In genomic region chr2:168600750-168601490, GRCm38 (mm10) we compare ENCODE assay signal across 8 mouse cellular contexts. TPM values are rescaled to one million over a fixed set of nuclear protein-coding genes. Genes with fewer than 3 reads are reported as not detected.
DNase-seq lines count a peak whose midpoint lies in the region; ATAC-seq and TF ChIP-seq lines count a peak whose summit lies in the region.

No protein-coding gene starts in this region.

- H3K27ac ChIP-seq in testis, adult 2 months (ENCODE audit: control insufficient read depth, insufficient read depth, low read depth, low read length), result no peak overlapping the region
- H3K27ac ChIP-seq in hindbrain, embryonic 11.5 days (ENCODE audit: low read depth, low read length), result no peak overlapping the region
- H3K27ac ChIP-seq in limb, embryonic 11.5 days (replicated peaks; ENCODE audit: low read depth, low read length), result peak overlapping the region; percentile 85

- TF ChIP-seq CTCF in testis, adult 2 months (IDR thresholded peaks at IDR 0.05; ENCODE audit: control insufficient read depth, insufficient read depth, insufficient replicate concordance, low read depth, low read length), result no peak

- H3K36me3 ChIP-seq in testis, adult 2 months (ENCODE audit: control insufficient read depth, insufficient read depth, low read length), result no peaks in the 10 kb centered on the region
- no peaks in the 10 kb centered on the region for H3K36me3 ChIP-seq in hindbrain, embryonic 11.5 days (ENCODE audit: control insufficient read depth, insufficient read depth, low read length)
- no peaks in the 10 kb centered on the region for H3K36me3 ChIP-seq in limb, embryonic 11.5 days (ENCODE audit: control insufficient read depth, insufficient read depth, low read length)

- no peak for TF ChIP-seq POLR2A in testis, adult 2 months (IDR thresholded peaks at IDR 0.05; ENCODE audit: control insufficient read depth, low read depth, low read length)

- H3K9ac ChIP-seq in hindbrain, embryonic 11.5 days (ENCODE audit: low read depth, low read length), result peak overlapping the region; percentile 58
- peak overlapping the region; percentile 76 for H3K9ac ChIP-seq in limb, embryonic 11.5 days (ENCODE audit: low read length)

- H3K4me1 ChIP-seq in testis, adult 2 months (ENCODE audit: control insufficient read depth, insufficient read depth, low read length), result peaks cover 8% of the 10 kb centered on the region
- H3K4me1 ChIP-seq in hindbrain, embryonic 11.5 days (replicated peaks; ENCODE audit: control insufficient read depth, insufficient read depth, low read length), result no peaks in the 10 kb centered on the region; the same call in 1 of the 2 replicates
- H3K4me1 ChIP-seq in limb, embryonic 11.5 days (ENCODE audit: control insufficient read depth, insufficient read depth, low read length), result peaks cover 39% of the 10 kb centered on the region

- H3K4me2 ChIP-seq in hindbrain, embryonic 11.5 days (replicated peaks; ENCODE audit: low read depth, low read length), result peak overlapping the region; percentile 89
- peak overlapping the region; percentile 88 for H3K4me2 ChIP-seq in limb, embryonic 11.5 days (ENCODE audit: low read depth, severe bottlenecking)

- no peak for DNase-seq in testis, postnatal 14 days (ENCODE audit: low spot score)
- peak; percentile 47 for DNase-seq in embryo, embryonic 10.5 days (ENCODE audit: low spot score)
- peak; percentile 32 for DNase-seq in hindbrain, embryonic 11.5 days (ENCODE audit: low spot score)
- peak; percentile 71 for DNase-seq in limb, embryonic 11.5 days (ENCODE audit: low spot score)
- peak; percentile 64 for DNase-seq in retina, postnatal 1 day
- no peak for DNase-seq in ovary, postnatal 36 days (ENCODE audit: low spot score)
- DNase-seq in kidney, adult 18-20 months, result no peak

- peak; percentile 63 for ATAC-seq in hindbrain, embryonic 11.5 days (ENCODE audit: low FRiP score)
- peak; percentile 14; the same call in 1 of the 2 replicates for ATAC-seq in limb, embryonic 11.5 days (ENCODE audit: insufficient number of reproducible peaks, low FRiP score, low TSS enrichment, low read depth)

- peak overlapping the region; percentile 75 for H3K4me3 ChIP-seq in testis, adult 2 months (ENCODE audit: control insufficient read depth, low read depth, low read length)
- H3K4me3 ChIP-seq in hindbrain, embryonic 11.5 days (ENCODE audit: low read depth, low read length), result peak overlapping the region; percentile 56
- peak overlapping the region; percentile 59 for H3K4me3 ChIP-seq in limb, embryonic 11.5 days (ENCODE audit: low read depth, low read length)

- no peaks in the 10 kb centered on the region for H3K9me3 ChIP-seq in hindbrain, embryonic 11.5 days (ENCODE audit: control insufficient read depth, low read length)
- H3K9me3 ChIP-seq in limb, embryonic 11.5 days (ENCODE audit: control insufficient read depth, low read length), result no peaks in the 10 kb centered on the region

- 2% methylated on average over 32 of the region's 32 CpGs for WGBS in hindbrain, embryonic 11.5 days
- WGBS in limb, embryonic 11.5 days, result under 1% methylated on average over 32 of the region's 32 CpGs

- H3K27me3 ChIP-seq in testis, adult 2 months (ENCODE audit: control insufficient read depth, insufficient read depth, low read length), result peaks cover 4% of the 10 kb centered on the region
- peaks cover 35% of the 10 kb centered on the region for H3K27me3 ChIP-seq in hindbrain, embryonic 11.5 days (ENCODE audit: control insufficient read depth, insufficient read depth, low read length)
- peaks cover 11% of the 10 kb centered on the region for H3K27me3 ChIP-seq in limb, embryonic 11.5 days (ENCODE audit: control insufficient read depth, insufficient read depth, low read length)

RNA-seq across cellular contexts. Expression of gene Nfatc2, which starts 0.5 kb away (rescaled TPM):
- polyA plus RNA-seq in testis, adult 2 months (2012; rRNA removed), result 2.1 and 2.2 TPM in 2 replicates
- 0.25 and 0.82 TPM in 2 replicates for polyA plus RNA-seq in hindbrain, embryonic 11.5 days (2014; fragmentation: Nextera tagmentation; extraction: Ambion mirVana)
- 4.9 and 5.8 TPM in 2 replicates for polyA plus RNA-seq in limb, embryonic 11.5 days (2014; fragmentation: Nextera tagmentation; extraction: Ambion mirVana)

Comparison
In these comparisons a context has a peak if more than half of its experiments do, and no peak if none do; other contexts are left out.
1. DNase-seq: peak in embryo, embryonic 10.5 days (single experiment), hindbrain, embryonic 11.5 days (single experiment), limb, embryonic 11.5 days (single experiment) and retina, postnatal 1 day (single experiment); none in testis, postnatal 14 days (single experiment), ovary, postnatal 36 days (single experiment) and kidney, adult 18-20 months (single experiment).
2. Peak in every context shown above with its lines, with median percentiles within 50 percentile points of each other: H3K4me3 ChIP-seq.